Mouse (Mus musculus) T-cell, adult 2 months (primary cell): ENCODE results near the gene Helt.
"Not testable (repeated sequence)": the region's sequence is repeated elsewhere in the genome, so short reads cannot be mapped to it uniquely, and the experiment has no call there.

Experiments
- DNase-seq: peaks from one replicate; pipeline ENCODE4 v3.0.0; 2022; ENCODE audit warnings: low spot score

The Helt gene

GRCm38 (mm10) chr8:46296551-46296950, 2.1 kb upstream of the Helt start:
- DNase-seq, result no peak

GRCm38 (mm10) chr8:46295951-46296350, 1.5 kb upstream of the Helt start:
- no peak for DNase-seq

- DNase-seq, result no peak
These were observed 647 bp upstream of the Helt start for GRCm38 (mm10) chr8:46295101-46295534.

GRCm38 (mm10) chr8:46293741-46294151, 725 bp downstream of the Helt start:
- no peak for DNase-seq

GRCm38 (mm10) chr8:46293201-46293600, 1.3 kb downstream of the Helt start:
- DNase-seq, result no peak

GRCm38 (mm10) chr8:46291931-46292675, 2.4 kb downstream of the Helt start:
- no peak for DNase-seq

GRCm38 (mm10) chr8:46289274-46289673, 5.2 kb downstream of the Helt start:
- no peak for DNase-seq

- DNase-seq, result no peak
These were observed 6.5 kb downstream of the Helt start for GRCm38 (mm10) chr8:46288021-46288420.

- DNase-seq, result no peak
These were observed 8.5 kb downstream of the Helt start for GRCm38 (mm10) chr8:46285980-46286379.

GRCm38 (mm10) chr8:46281536-46281935, 12.9 kb downstream of the Helt start:
- peak; percentile 28 for DNase-seq

GRCm38 (mm10) chr8:46276939-46277338, 17.5 kb downstream of the Helt start:
- no peak for DNase-seq

GRCm38 (mm10) chr8:46270741-46271140, 23.7 kb downstream of the Helt start:
- no peak for DNase-seq

- DNase-seq, result no peak
These were observed 24.3 kb downstream of the Helt start for GRCm38 (mm10) chr8:46270147-46270546.

- DNase-seq, result no peak
These were observed 27.7 kb downstream of the Helt start for GRCm38 (mm10) chr8:46266801-46267200.

- not testable (repeated sequence) for DNase-seq
These were observed 30.3 kb downstream of the Helt start for GRCm38 (mm10) chr8:46264206-46264605.

GRCm38 (mm10) chr8:46257921-46258682, 36.4 kb downstream of the Helt start:
- DNase-seq, result no peak

- DNase-seq, result no peak
These were observed 42.0 kb downstream of the Helt start for GRCm38 (mm10) chr8:46252456-46252855.

- DNase-seq, result no peak
These were observed 42.9 kb downstream of the Helt start for GRCm38 (mm10) chr8:46251561-46251960.

GRCm38 (mm10) chr8:46246346-46246745, 48.1 kb downstream of the Helt start:
- DNase-seq, result no peak

GRCm38 (mm10) chr8:46242946-46243345, 51.5 kb downstream of the Helt start:
- DNase-seq, result no peak
